Mouse (Mus musculus) erythroblast, embryonic 14.5 days (primary cell): ENCODE data around the gene Dchs1.

Experiments
- GATA1 ChIP-seq: IDR thresholded peaks from 2 replicates; pipeline ENCODE4 v1.6.1; 2012; ENCODE audit warnings: low read length, inconsistent platforms, mixed read lengths
- TAL1 ChIP-seq: IDR thresholded peaks from 3 replicates; pipeline ENCODE4 v1.6.1; 2012; ENCODE audit warnings: low read length, inconsistent platforms, mixed read lengths

- TF ChIP-seq GATA1 (no peak), TAL1 (no peak)
These were observed 17.5 kb downstream of the Dchs1 start for GRCm38 (mm10) chr7:105769959-105770358.
